Mouse (Mus musculus): ENCODE results near the gene Rnf152. TPM values are rescaled to one million over a fixed set of nuclear protein-coding genes. Genes with fewer than 3 reads are reported as not detected.

Gene Rnf152
- total and polyA plus RNA-seq, 3 experiments, result under 0.01 TPM; not detected in 2

DNA sequence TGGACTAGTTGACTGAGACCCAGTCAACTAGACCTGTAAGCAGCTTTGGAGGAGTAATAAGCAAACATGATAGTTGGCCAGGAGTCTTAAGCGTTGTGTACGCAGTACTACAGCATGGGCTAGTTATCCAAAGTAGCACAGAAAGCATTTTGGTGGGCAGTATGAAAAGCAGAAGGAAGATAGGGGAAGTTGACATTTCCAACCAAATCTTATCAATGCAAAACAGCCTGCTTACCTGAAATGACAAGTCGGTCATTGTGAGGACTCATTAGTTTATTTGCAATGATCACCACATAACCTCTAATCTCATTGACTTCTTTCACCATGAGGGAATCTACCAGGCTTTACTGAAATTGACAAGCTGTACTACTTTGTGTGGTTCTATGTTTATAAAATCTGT is 107.3 kb downstream of the Rnf152 start:
- H3K36me3 ChIP-seq (replicated peaks in 1 of 2; ENCODE audit: control insufficient read depth in 1 of 2, insufficient read depth in 1 of 2, low read length in 1 of 2), result no peaks in the 10 kb centered on the region
- H3K4me1 ChIP-seq (ENCODE audit: control insufficient read depth in 1 of 2, insufficient read depth in 2 of 2), result no peaks in the 10 kb centered on the region
- in situ Hi-C loops (cut with MboI; ENCODE audit: low pct_ligation_motif_present, low pct_unique_long_range_greater_than_20kb, low sequenced_read_pairs) (no loop called here), dilution Hi-C loops (cut with MboI; ENCODE audit: extremely low pct_ligation_motif_present, extremely low pct_unique_long_range_greater_than_20kb, low sequenced_read_pairs) (no loop called here)
- no peak overlapping the region for H3K4me3 ChIP-seq (replicated peaks in 1 of 3; ENCODE audit: low read depth in 2 of 3, low read length in 2 of 3, poor library complexity in 1 of 3)
- TF ChIP-seq E2F4 (IDR thresholded peaks at IDR 0.05; ENCODE audit: insufficient replicate concordance, low read depth, low read length), result no peak
- no peak for TF ChIP-seq CTCF (conservative IDR thresholded peaks at IDR 0.05 in 1 of 2, IDR thresholded peaks at IDR 0.05 in 1 of 2; ENCODE audit: low read depth in 2 of 2, low read length in 2 of 2)
- TF ChIP-seq ZKSCAN1 (IDR thresholded peaks at IDR 0.05; ENCODE audit: borderline replicate concordance, low read depth, low read length), result no peak
- TF ChIP-seq MAZ (IDR thresholded peaks at IDR 0.05; ENCODE audit: low read depth, low read length), result no peak
- no peak for TF ChIP-seq CHD1 (IDR thresholded peaks at IDR 0.05; ENCODE audit: low read depth, low read length)
- TF ChIP-seq USF1 (IDR thresholded peaks at IDR 0.05; ENCODE audit: low read depth, low read length), result no peak
- TF ChIP-seq ZC3H11A (IDR thresholded peaks at IDR 0.05; ENCODE audit: low read depth, low read length), result no peak
- no peak for TF ChIP-seq HCFC1 (IDR thresholded peaks at IDR 0.05; ENCODE audit: low read depth, low read length)
- no peak for TF ChIP-seq SIN3A (IDR thresholded peaks at IDR 0.05; ENCODE audit: low read length)
- TF ChIP-seq ELF1 (IDR thresholded peaks at IDR 0.05; ENCODE audit: low read depth, low read length), result no peak
- TF ChIP-seq SMC3 (IDR thresholded peaks at IDR 0.05; ENCODE audit: low read depth, low read length), result no peak
- H3K4me2 ChIP-seq (ENCODE audit: insufficient read depth, low read depth, poor library complexity, severe bottlenecking), result no peak overlapping the region
- peaks cover 62% of the 10 kb centered on the region for H3K27me3 ChIP-seq (replicated peaks)
- H3K9ac ChIP-seq (ENCODE audit: insufficient read depth, low read depth), result no peak overlapping the region
- peaks cover 4% of the 10 kb centered on the region for H3K9me3 ChIP-seq (replicated peaks; ENCODE audit: low read length)
- no peaks in the 10 kb centered on the region for H3K79me2 ChIP-seq (replicated peaks; ENCODE audit: control insufficient read depth, extremely low read depth, insufficient read depth, poor library complexity, severe bottlenecking)
- H3K27ac ChIP-seq (ENCODE audit: insufficient read depth, low read depth), result no peak overlapping the region
- DNase-seq (ENCODE audit: extremely low read depth), result no peak

DNA sequence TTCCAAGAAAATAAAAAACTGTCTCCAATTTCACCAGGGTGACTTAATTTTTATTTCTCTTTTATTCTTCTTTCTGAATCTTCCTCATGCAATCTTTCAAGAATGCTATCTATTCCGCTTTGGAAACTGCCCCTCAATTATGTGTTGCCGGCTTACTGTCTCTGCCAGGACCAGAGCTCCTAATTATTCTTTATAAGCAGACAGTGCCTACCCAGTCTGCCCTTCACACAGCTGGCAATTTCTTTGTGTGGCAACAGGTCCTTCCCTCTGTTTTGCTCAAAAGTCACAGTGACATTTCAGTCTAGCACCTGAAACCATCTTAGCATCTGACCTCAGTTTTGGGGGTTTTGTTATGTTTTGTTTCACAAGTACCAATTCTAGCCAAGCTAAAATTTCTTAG is 109.9 kb downstream of the Rnf152 start:
- peaks cover 3% of the 10 kb centered on the region for H3K9me3 ChIP-seq (replicated peaks; ENCODE audit: low read length)

More for the DNA sequence above, 109.9 kb downstream of the Rnf152 start:
- Histone ChIP-seq H3K79me2 (replicated peaks; ENCODE audit: control insufficient read depth, extremely low read depth, insufficient read depth, poor library complexity, severe bottlenecking) (no peaks in the 10 kb centered on the region), H3K9ac (ENCODE audit: insufficient read depth, low read depth) (no peak overlapping the region), H3K36me3 (replicated peaks in 1 of 2; ENCODE audit: control insufficient read depth in 1 of 2, insufficient read depth in 1 of 2, low read length in 1 of 2) (no peaks in the 10 kb centered on the region), H3K4me2 (ENCODE audit: insufficient read depth, low read depth, poor library complexity, severe bottlenecking) (no peak overlapping the region), H3K27ac (ENCODE audit: insufficient read depth, low read depth) (no peak overlapping the region), H3K4me1 (ENCODE audit: control insufficient read depth in 1 of 2, insufficient read depth in 2 of 2) (no peaks in the 10 kb centered on the region), H3K4me3 (replicated peaks in 1 of 3; ENCODE audit: low read depth in 2 of 3, low read length in 2 of 3, poor library complexity in 1 of 3) (no peak overlapping the region), H3K27me3 (replicated peaks) (peaks cover 68% of the 10 kb centered on the region)
- DNase-seq (ENCODE audit: extremely low read depth), result no peak
- TF ChIP-seq POLR2AphosphoS2 (IDR thresholded peaks at IDR 0.05; ENCODE audit: low read depth, low read length) (no peak), ZNF384 (IDR thresholded peaks at IDR 0.05; ENCODE audit: low read depth, low read length) (no peak), MAX (IDR thresholded peaks at IDR 0.05; ENCODE audit: low read length) (no peak), MAFK (IDR thresholded peaks at IDR 0.05; ENCODE audit: insufficient replicate concordance, low read length) (no peak), ZKSCAN1 (IDR thresholded peaks at IDR 0.05; ENCODE audit: borderline replicate concordance, low read depth, low read length) (no peak), HCFC1 (IDR thresholded peaks at IDR 0.05; ENCODE audit: low read depth, low read length) (no peak), NELFE (IDR thresholded peaks at IDR 0.05; ENCODE audit: low read depth, low read length) (no peak), ETS1 (conservative IDR thresholded peaks at IDR 0.05; ENCODE audit: low read depth, low read length) (no peak), CTCF (conservative IDR thresholded peaks at IDR 0.05 in 1 of 2, IDR thresholded peaks at IDR 0.05 in 1 of 2; ENCODE audit: low read depth in 2 of 2, low read length in 2 of 2) (no peak), JUN (IDR thresholded peaks at IDR 0.05; ENCODE audit: insufficient read depth, low read depth, low read length) (no peak), E2F4 (IDR thresholded peaks at IDR 0.05; ENCODE audit: insufficient replicate concordance, low read depth, low read length) (no peak), ELF1 (IDR thresholded peaks at IDR 0.05; ENCODE audit: low read depth, low read length) (no peak), GABPA (IDR thresholded peaks at IDR 0.05; ENCODE audit: insufficient replicate concordance, low read depth, low read length) (no peak), JUND (conservative IDR thresholded peaks at IDR 0.05; ENCODE audit: low read depth, low read length) (no peak), UBTF (IDR thresholded peaks at IDR 0.05; ENCODE audit: low read depth, low read length) (no peak), POLR2A (IDR thresholded peaks at IDR 0.05; ENCODE audit: low read depth, low read length) (no peak), CHD1 (IDR thresholded peaks at IDR 0.05; ENCODE audit: low read depth, low read length) (no peak)
- in situ Hi-C loops (cut with MboI; ENCODE audit: low pct_ligation_motif_present, low pct_unique_long_range_greater_than_20kb, low sequenced_read_pairs), result no loop called here
- dilution Hi-C loops (cut with MboI; ENCODE audit: extremely low pct_ligation_motif_present, extremely low pct_unique_long_range_greater_than_20kb, low sequenced_read_pairs), result no loop called here

Data from CH12.LX (cell line).